Mouse (Mus musculus): ENCODE data around the gene Klra3.
"Not testable (repeated sequence)": the region's sequence is repeated elsewhere in the genome, so short reads cannot be mapped to it uniquely, and the experiment has no call there.

Klra3 gene

DNA sequence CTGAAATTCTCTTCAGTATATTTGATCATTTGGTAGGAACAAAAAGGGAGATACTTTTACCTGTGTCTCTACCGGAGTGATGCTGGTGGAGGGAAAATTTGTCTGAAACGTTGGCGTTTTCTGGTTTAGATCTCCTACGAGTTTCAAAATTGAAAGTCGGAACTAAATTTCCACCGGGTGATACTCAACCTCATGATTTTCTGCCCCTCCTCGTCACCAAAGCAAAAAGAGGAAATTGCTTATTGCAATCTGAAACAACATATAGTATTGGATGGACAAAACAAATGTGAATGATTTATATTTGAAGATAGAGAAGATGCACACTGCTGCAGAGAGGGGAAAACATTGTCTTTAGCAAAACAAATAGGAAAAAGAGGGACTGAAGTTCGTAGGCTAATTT, at the start of gene Klra3:
Gene Klra3, minus strand, starts transcription at position 164 of the 400 bp plus-strand sequence.
- no peak for DNase-seq

- DNase-seq, result no peak
Observed at GRCm38 (mm10) chr6:130386750-130387149, 49.4 kb upstream of the Klra3 start, which contains the start of gene Klra1. Gene Klra1, minus strand, starts transcription at chr6:130386874.

DNA sequence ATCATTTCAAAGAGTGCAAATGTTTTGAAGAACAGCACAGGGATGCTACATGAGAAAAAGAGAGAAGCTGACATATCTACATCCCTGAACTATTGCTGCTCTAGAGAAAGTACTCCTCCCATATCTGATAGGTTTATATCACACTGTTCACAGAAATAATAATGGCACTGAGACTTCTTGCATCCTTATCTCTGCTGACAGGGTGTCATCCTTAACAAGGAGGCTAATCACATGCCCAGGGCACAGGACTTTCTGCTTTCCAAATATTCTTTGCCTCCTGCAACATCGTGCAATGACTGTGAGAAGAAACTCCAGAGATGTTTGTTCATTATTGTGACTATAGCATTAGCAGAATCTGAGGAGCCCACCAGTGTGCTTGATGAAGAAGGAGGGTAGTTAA, 48.4 kb upstream of the Klra3 start:
- no peak for DNase-seq

- DNase-seq, result no peak
Observed at GRCm38 (mm10) chr6:130382375-130382774, 45.0 kb upstream of the Klra3 start.

DNA sequence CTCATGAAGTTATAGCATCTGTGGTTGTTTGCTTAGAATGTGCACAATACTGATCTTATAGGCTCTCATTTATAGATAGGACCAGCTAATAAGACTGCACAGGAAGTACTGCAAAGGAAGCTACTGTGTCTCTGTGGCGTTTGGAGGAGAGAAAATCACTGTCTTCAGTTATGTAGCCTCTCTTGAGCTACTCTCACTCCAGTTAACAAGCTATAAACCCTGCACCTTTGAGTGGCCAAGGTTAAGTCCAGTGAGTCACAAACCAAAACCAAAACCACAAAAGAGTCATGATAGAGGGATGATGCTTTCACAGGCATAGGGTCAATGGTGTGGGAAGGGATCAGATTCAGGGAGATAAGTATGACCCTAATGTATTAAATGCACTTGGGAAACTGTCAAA, 8.0 kb upstream of the Klra3 start:
- DNase-seq, result not testable (repeated sequence)

DNA sequence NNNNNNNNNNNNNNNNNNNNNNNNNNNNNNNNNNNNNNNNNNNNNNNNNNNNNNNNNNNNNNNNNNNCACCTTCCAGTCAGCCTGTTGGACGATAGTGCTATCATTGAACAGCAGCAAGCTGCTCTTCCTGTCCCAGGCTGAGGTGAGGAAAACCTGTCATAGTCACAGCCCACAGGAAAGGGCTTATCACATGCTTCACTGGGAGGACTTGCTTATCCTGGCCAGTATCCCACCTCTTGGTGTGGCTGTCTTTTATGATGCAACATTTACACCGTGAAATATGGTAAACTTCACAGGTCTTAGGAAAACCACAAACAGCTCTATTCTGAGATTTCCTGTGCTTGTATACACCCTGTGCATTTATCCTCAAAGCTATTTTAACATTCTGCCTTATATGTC, 4.6 kb upstream of the Klra3 start:
- not testable (repeated sequence) for DNase-seq

DNA sequence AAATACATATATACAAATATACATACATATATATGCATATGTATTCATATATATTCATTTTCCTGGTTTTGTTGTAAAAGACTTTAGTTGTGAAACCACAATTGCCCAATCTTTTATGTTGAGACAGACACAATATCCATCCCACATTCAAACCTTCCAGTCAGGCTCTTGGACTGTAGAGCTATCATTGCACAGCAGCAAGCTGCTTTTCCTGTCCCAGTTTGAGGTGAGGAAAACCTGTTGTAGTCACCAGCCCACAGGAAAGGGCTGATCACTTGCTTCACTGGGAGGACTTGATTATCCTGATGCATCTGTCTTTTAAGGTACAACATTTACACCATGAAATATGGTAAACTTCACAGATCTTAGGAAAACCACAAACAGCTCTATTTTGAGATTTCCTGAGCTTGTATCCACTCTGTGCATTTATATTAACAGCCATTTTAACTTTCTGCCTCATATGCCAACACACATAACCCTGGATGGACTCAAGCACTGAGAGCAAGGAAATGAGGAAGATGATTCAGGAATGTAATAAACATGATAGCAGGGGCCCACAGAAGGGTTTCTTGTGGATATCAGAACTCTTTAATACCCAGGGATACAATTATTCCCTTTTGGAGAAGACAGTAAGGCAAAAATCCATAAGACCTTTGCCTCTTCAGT, 49.3 kb downstream of the Klra3 start:
- no peak for DNase-seq

- not testable (repeated sequence) for DNase-seq
Observed at GRCm38 (mm10) chr6:130281828-130282227, 55.5 kb downstream of the Klra3 start, which contains the start of gene Klra10. Gene Klra10, minus strand, starts transcription at chr6:130281928.

All from right cerebral cortex, adult 18-20 months (tissue).